Mouse (Mus musculus) forebrain, postnatal 0 days (tissue): ENCODE measurements around the gene Cdca8. TPM values are rescaled to one million over a fixed set of nuclear protein-coding genes. Genes with fewer than 3 reads are reported as not detected.

Experiments used
- ATAC-seq: fragments of 200-750 bp; cut with Nextera tagmentation; 2 replicates; pipeline ENCODE4 v1.8.0; 2017; ENCODE audit warnings: mild to moderate bottlenecking, moderate library complexity
- DNase-seq: peaks from one replicate; pipeline ENCODE4 v3.0.0-alpha.2; 2015
- H3K27ac ChIP-seq: fragments of 300-500 bp; sonication (generic); 2 replicates; pipeline ENCODE4 v1.5.1; 2014; ENCODE audit warnings: low read depth, mild to moderate bottlenecking, antibody characterized with exemption, low read length, moderate library complexity, mixed read lengths
- H3K27me3 ChIP-seq: fragments of 300-500 bp; sonication (generic); 2 replicates; pipeline ENCODE4 v1.6.1; 2014; ENCODE audit warnings: mild to moderate bottlenecking, low read length, mixed read lengths; ENCODE audit not compliant: insufficient read depth
- H3K36me3 ChIP-seq: fragments of 300-500 bp; sonication (generic); 2 replicates; pipeline ENCODE4 v1.6.1; 2014; ENCODE audit warnings: mild to moderate bottlenecking, moderate library complexity; ENCODE audit not compliant: insufficient read depth
- H3K4me1 ChIP-seq: fragments of 300-500 bp; sonication (generic); 2 replicates; pipeline ENCODE4 v1.6.1; 2014; ENCODE audit warnings: antibody characterized with exemption; ENCODE audit not compliant: insufficient read depth
- H3K4me2 ChIP-seq: fragments of 300-500 bp; sonication (generic); 2 replicates; pipeline ENCODE4 v1.6.1; 2014; ENCODE audit warnings: low read depth, mild to moderate bottlenecking, moderate library complexity
- H3K4me3 ChIP-seq: fragments of 300-500 bp; sonication (generic); 2 replicates; pipeline ENCODE4 v1.5.1; 2014; ENCODE audit warnings: low read depth, low read length, mixed read lengths
- H3K9ac ChIP-seq: fragments of 300-500 bp; sonication (generic); 2 replicates; pipeline ENCODE4 v1.6.1; 2014; ENCODE audit warnings: mild to moderate bottlenecking
- H3K9me3 ChIP-seq: fragments of 300-500 bp; sonication (generic); 2 replicates; pipeline ENCODE4 v1.6.1; 2016; ENCODE audit warnings: low read length
- CTCF ChIP-seq: sonication (generic); IDR thresholded peaks from 2 replicates; pipeline ENCODE4 v1.5.1; 2016; ENCODE audit warnings: antibody characterized with exemption, control low read depth, low read depth
- WGBS: fragments of 180-500 bp; shearing (Covaris S2); extraction: QIAGEN DNeasy Blood & Tissue Kit; methylation state at CpG from one replicate; pipeline ENCODE4 v1.1.7; 2014; 5-methylcytosine and 5-hydroxymethylcytosine counted together
- polyA plus RNA-seq: library from polyadenylated mRNA; unstranded; fragments of >200 nt; fragmentation: Nextera tagmentation; extraction: Ambion mirVana; gene quantifications from 2 replicates; pipeline ENCODE4 v1.2.1, GENCODE M21; 2015
- total RNA-seq: library from RNA; depleted of rRNA; stranded (reverse); fragments of >200 nt; gene quantifications from 2 replicates; pipeline ENCODE4 v1.2.3, GENCODE M21; 2014

Gene Cdca8
- total and polyA plus RNA-seq, 2 experiments from 2014 or later = 10.1 to 21.2 TPM

DNA sequence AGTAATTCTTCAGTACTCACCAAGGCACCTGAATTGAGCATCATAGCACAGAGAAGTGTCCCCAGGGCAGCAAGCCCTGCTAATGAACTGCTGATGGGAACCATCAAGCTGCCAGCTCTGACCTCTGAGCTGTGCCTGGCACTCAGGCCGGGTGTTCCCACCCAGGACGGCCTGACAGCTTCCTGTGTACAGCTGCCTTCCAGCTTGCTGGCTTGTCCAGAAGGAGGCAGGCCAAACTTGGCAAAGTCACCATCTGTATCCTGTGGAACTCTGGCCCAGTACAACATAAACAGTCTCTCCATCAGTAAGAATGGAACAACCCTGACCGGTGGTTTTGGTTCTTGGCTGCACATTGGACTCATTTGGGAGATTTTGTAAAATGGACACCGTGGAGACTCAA lies 14.4 kb upstream of the Cdca8 start:
- H3K4me1 ChIP-seq = no peaks in the 10 kb centered on the region
- ATAC-seq = no peak
- no peaks in the 10 kb centered on the region for H3K36me3 ChIP-seq
- H3K27me3 ChIP-seq = no peaks in the 10 kb centered on the region
- no peak for TF ChIP-seq CTCF
- H3K4me3 ChIP-seq = no peak overlapping the region
- H3K9me3 ChIP-seq = no peaks in the 10 kb centered on the region
- no peak overlapping the region for H3K9ac ChIP-seq
- DNase-seq = no peak
- H3K27ac ChIP-seq = no peak overlapping the region
- no peak overlapping the region for H3K4me2 ChIP-seq
- WGBS = 66% methylated on average over 4 of the region's 4 CpGs

DNA sequence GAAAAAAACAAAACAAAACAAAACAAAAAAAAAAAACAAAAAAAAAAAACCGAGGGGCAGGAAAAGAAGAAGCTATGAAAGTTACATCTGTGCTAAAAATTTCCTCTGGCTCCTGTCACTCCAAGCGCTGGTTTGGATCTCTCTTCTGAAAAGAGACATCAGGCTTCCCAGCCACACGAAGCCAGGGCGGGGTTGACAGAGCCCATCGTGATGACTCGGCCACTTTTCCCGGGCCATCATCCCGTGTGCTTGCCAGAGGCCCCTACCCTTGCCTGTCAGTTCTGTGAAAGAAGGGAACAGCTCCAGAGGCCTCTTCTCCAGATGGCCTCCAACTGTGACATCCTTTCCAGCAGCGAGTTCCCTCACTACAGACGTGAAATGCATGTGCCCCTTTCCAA lies 11.9 kb upstream of the Cdca8 start:
- H3K9ac ChIP-seq = no peak overlapping the region
- ATAC-seq = no peak
- H3K4me2 ChIP-seq = no peak overlapping the region
- no peaks in the 10 kb centered on the region for H3K36me3 ChIP-seq
- DNase-seq = no peak
- no peaks in the 10 kb centered on the region for H3K27me3 ChIP-seq
- H3K4me1 ChIP-seq = no peaks in the 10 kb centered on the region
- H3K27ac ChIP-seq = no peak overlapping the region
- H3K9me3 ChIP-seq = no peaks in the 10 kb centered on the region
- no peak overlapping the region for H3K4me3 ChIP-seq
- TF ChIP-seq CTCF = no peak
- WGBS = 44% methylated on average over 10 of the region's 10 CpGs

DNA sequence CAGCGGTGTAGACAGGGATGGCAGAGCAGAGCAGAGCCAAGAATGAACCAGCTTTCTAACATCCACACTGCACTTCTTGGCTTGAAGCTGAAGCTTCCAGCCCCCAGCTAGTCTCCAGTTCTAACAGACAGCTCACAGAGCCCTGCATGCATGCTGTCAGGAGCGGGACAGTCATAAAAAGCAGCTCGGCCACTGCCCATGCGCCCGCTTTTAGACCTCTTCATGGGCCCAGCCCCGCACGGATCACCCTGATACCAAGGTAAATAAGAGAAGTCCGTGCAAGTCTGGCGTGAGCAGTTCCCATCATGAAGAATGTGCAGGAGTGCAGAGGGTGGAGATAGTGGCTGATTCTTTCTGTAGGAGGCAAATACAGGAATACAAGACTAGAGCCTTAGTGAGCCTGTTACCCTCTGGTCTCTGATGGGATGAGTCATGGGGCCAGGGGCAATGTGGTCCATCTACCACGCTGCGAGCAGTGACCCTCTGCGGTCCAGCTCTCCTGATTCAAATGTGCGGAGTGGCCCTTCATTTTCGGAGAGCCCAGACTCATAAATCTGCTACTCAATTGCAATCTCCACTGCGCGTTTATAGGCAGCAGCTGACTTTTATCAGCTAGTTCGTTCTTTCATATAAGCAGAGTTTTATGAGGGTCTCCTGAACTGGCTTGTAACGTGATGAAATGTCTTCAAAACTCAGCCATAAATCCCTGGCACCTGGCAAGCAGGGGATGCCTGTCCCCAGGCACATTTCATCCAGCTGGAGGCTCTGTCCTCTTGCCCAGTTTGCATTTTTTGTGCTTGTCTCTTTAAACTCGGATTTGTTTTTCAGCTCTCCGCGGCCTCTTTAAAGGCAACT lies 11.3 kb upstream of the Cdca8 start:
- DNase-seq (no peak), ATAC-seq (no peak)
- no peak for TF ChIP-seq CTCF
- 81% methylated on average over 21 of the region's 21 CpGs for WGBS
- no peak overlapping the region for H3K4me2 ChIP-seq
- no peak overlapping the region for H3K9ac ChIP-seq
- H3K27ac ChIP-seq = no peak overlapping the region
- H3K27me3 ChIP-seq = no peaks in the 10 kb centered on the region
- no peaks in the 10 kb centered on the region for H3K36me3 ChIP-seq
- H3K9me3 ChIP-seq = no peaks in the 10 kb centered on the region
- no peaks in the 10 kb centered on the region for H3K4me1 ChIP-seq
- H3K4me3 ChIP-seq = no peak overlapping the region

DNA sequence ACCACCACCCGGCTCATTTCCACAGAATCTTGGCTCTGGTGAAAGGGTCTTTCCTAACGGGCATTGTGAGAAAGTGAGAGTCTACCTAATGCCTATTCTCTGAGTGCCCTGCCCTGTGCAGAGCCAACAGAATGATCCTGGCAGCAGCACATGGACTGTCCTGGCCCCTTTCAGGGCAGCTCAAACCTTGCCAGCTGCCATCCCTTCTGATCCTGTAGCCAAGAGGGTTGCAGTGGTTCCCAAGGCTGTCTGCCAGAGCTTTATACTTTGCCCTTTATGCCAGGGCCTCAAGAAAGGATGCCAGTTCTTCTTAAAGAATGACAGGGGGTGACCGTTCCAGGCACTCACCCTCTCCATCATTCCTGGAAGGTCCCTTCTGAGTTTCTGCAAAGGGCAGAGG lies 10.4 kb upstream of the Cdca8 start:
- Histone ChIP-seq H3K4me1 (no peaks in the 10 kb centered on the region), H3K36me3 (no peaks in the 10 kb centered on the region), H3K27me3 (no peaks in the 10 kb centered on the region), H3K9me3 (no peaks in the 10 kb centered on the region), H3K27ac (no peak overlapping the region), H3K4me3 (no peak overlapping the region), H3K9ac (no peak overlapping the region), H3K4me2 (no peak overlapping the region)
- 63% methylated on average over 3 of the region's 3 CpGs for WGBS
- no peak for TF ChIP-seq CTCF
- ATAC-seq (peak; percentile 25; the same call in 1 of the 2 replicates), DNase-seq (no peak)

DNA sequence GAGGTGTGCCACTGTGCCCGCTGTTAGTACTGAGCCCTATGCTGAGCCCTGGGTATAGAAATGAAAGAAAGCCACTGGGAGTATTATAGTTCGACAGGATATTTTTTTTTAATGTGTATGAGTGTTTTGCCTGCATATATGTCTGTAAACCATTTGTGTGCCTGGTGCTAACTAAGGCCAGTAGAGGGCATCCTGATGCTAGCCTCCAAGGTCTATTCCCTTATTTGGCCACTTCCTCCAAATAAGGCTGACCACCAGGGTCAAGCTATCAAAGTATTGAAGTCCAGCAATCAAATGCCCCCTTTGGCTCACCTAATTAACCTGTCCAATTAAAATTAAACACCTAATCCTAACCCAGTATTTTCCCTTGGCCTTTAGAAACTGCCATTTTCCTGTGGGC lies 5.8 kb upstream of the Cdca8 start:
- DNase-seq = no peak

DNA sequence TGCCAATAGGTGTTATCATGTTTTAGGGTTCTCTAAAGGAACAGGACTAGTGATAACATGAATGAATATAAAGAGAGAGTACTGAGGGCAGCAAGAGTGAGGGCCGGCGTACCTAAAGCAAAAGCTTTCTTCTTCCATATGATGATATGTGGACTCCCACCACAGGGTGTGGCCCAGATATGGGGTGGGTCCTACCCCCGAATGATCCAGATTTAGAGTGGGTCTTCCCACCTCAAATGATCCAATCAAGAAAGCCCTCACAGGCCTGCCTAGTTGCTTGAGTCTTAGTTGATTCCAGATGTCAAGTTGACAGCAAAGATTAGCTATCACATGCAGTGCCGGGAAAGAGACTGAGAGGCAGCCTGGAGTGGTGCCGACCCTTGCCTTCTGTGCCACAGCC lies 4.7 kb upstream of the Cdca8 start:
- DNase-seq (no peak), ATAC-seq (no peak)
- Histone ChIP-seq H3K4me1 (no peaks in the 10 kb centered on the region), H3K9me3 (no peaks in the 10 kb centered on the region), H3K36me3 (peaks cover 26% of the 10 kb centered on the region), H3K4me2 (no peak overlapping the region), H3K27me3 (no peaks in the 10 kb centered on the region), H3K9ac (no peak overlapping the region), H3K27ac (no peak overlapping the region), H3K4me3 (no peak overlapping the region)
- TF ChIP-seq CTCF = no peak
- 90% methylated on average over 5 of the region's 5 CpGs for WGBS

More for the DNA sequence above, 5.8 kb upstream of the Cdca8 start:
- H3K27ac ChIP-seq = no peak overlapping the region
- no peak overlapping the region for H3K9ac ChIP-seq
- no peak overlapping the region for H3K4me3 ChIP-seq
- no peak for ATAC-seq
- TF ChIP-seq CTCF = peak; percentile 52
- no peaks in the 10 kb centered on the region for H3K4me1 ChIP-seq
- 55% methylated on average over 2 of the region's 2 CpGs for WGBS
- peaks cover 19% of the 10 kb centered on the region for H3K36me3 ChIP-seq
- H3K27me3 ChIP-seq = no peaks in the 10 kb centered on the region
- H3K9me3 ChIP-seq = no peaks in the 10 kb centered on the region
- H3K4me2 ChIP-seq = no peak overlapping the region

DNA sequence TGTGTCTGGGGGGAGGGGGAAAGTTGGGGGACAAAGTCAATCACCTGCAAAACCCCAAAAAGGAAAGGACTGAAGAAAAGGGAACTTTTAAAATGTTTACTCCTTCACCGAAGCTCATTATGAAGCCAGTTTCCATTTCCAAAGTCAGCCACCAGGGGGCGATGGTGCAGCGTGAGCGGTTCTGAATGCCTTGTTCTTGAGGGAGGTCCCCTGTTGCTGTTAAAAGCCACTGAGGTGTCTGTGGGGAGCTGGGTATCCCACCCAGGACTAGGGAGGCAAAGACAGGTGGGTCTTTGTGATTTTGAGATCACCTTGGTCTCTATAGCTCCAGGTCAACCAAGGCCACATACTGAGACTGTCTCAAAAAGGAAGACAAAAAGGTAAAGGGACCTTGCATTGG lies 3.9 kb upstream of the Cdca8 start:
- 3% methylated on average over 4 of the region's 4 CpGs for WGBS
- Histone ChIP-seq H3K27me3 (no peaks in the 10 kb centered on the region), H3K9ac (no peak overlapping the region), H3K4me1 (no peaks in the 10 kb centered on the region), H3K4me2 (no peak overlapping the region), H3K27ac (no peak overlapping the region), H3K9me3 (no peaks in the 10 kb centered on the region), H3K4me3 (no peak overlapping the region), H3K36me3 (peaks cover 26% of the 10 kb centered on the region)
- peak; percentile 92 for DNase-seq
- peak; percentile 97 for TF ChIP-seq CTCF
- peak; percentile 53 for ATAC-seq
